In the genomic region with DNA sequence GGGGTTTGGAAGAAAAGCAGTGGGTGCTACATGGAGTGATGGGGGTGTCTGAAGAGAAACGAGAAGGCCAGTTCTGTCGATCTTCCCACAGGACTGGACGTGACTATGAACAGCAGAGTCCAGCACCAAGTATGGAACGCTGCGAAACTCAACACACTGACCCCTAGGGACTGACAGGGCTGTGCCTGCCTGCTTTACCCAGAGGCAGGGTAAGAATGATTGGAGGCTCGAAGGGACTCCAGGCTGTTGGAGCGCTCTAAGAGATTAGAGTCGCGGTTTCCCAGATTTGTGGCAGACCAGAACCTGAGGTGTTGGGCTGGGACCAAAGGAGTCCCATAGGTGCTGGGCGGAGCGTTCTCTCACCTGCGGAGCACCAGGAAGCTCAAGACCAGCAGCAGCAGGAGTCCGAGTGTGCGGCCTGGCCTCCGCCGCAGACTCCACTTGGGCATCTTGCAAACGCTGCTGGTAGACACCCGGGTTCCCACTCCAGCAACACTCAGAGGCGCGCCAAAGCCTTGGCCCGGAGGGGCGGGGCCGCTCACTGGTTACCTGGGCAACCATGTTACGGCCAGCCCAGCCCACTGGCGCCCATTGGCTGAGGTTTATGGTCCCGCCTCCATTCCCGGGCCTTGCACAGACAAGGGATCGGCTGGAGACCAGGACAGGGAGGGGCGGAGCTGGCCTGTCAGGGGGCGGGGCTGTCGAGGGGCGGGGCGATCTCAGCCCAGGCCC, we compare ENCODE assay signal across 9 mouse cellular contexts. TPM values are rescaled to one million over a fixed set of nuclear protein-coding genes. Genes with fewer than 3 reads are reported as not detected.
DNase-seq lines count a peak whose midpoint lies in the region; TF ChIP-seq lines count a peak whose summit lies in the region.
"Had no signal": no experiment of that assay in that cellular context is flagged by ENCODE, and none has a peak within 500 bp of the region (broad histone marks: within the 10 kb centered on the region; RNA-seq: fewer than 3 reads in every experiment).

A gene (minus strand): TSS at position 534 of the 732 bp plus-strand sequence.

- no peak within 1 kb of the TSS for H3K27ac ChIP-seq in left cerebral cortex, adult 2 months

- H3K4me3 ChIP-seq in left cerebral cortex, adult 2 months = peak within 1 kb of the TSS; percentile 43
- H3K4me3 ChIP-seq: myocyte had no signal

- peak; percentile 2 for TF ChIP-seq CTCF in left cerebral cortex, adult 2 months (IDR thresholded peaks at IDR 0.05)

- DNase-seq in adrenal gland, postnatal 36 days = peak; percentile 95 to 96
- peak; percentile 97 for DNase-seq in embryo, embryonic 9.5 days (ENCODE audit: extremely low spot score)
- peak; percentile 84 for DNase-seq in gastrocnemius, postnatal 25 days
- peak; percentile 73 for DNase-seq in hindlimb bud, embryonic 11.5 days (ENCODE audit: extremely low spot score, low read depth, low spot score)
- peak; percentile 78 to 82 for DNase-seq in left cerebral cortex, adult 2 months (ENCODE audit: extremely low spot score in 1 of 2, low spot score in 2 of 2)
- peak; percentile 97 for DNase-seq in lung, postnatal 36 days
- peak; percentile 81 for DNase-seq in right cerebral cortex, adult 18-20 months
- peak; percentile 97 for DNase-seq in urinary bladder, postnatal 14 days (ENCODE audit: low spot score)

- intact Hi-C loops in left cerebral cortex, adult 2 months (cut with DNase I) = no loop called here

RNA-seq across cellular contexts. Expression of the gene that starts here (rescaled TPM):
- 1 to 10 TPM; 4.0 to 9.9 TPM for total RNA-seq in adrenal gland, postnatal 36 days (2021)
- 10 to 100 TPM in 1 of 2 experiments, 1 to 10 TPM in 1; 4.6 to 12.2 TPM for total RNA-seq in gastrocnemius, postnatal 25 days (2021)
- total RNA-seq in left cerebral cortex, adult 2 months (2021) = under 1 TPM in 1 of 2 experiments, not detected in 1; 0.23 TPM

Comparison
In these comparisons a context has a peak if more than half of its experiments do, and no peak if none do; other contexts are left out.
1. RNA of the gene that starts here (total RNA-seq): 4.6 to 12.2 TPM in gastrocnemius, postnatal 25 days and 4.0 to 9.9 TPM in adrenal gland, postnatal 36 days; 0.23 TPM in left cerebral cortex, adult 2 months; every median in the first group is over 4 times any median in the second.
2. Peak in DNase-seq and H3K4me3 ChIP-seq in left cerebral cortex, adult 2 months; RNA of the gene not detected or under 1 TPM.
3. Peak in every context shown above with its lines, with median percentiles within 50 percentile points of each other: DNase-seq.